Mouse (Mus musculus) lung, embryonic 16.5 days (tissue): Measurements from ENCODE around the gene Cldn18. TPM values are rescaled to one million over a fixed set of nuclear protein-coding genes. Genes with fewer than 3 reads are reported as not detected.

Source experiments
- ATAC-seq: fragments of 200-750 bp; cut with Nextera tagmentation; 2 replicates; pipeline ENCODE4 v1.8.0; 2017; ENCODE audit warnings: low read depth, mild to moderate bottlenecking, moderate library complexity
- H3K27ac ChIP-seq: fragments of 300-500 bp; sonication (generic); 2 replicates; pipeline ENCODE4 v1.5.1; 2014; ENCODE audit warnings: mild to moderate bottlenecking, control low read depth, low read length
- H3K27me3 ChIP-seq: fragments of 300-500 bp; sonication (generic); 2 replicates; pipeline ENCODE4 v1.6.1; 2014; ENCODE audit warnings: low read depth, low read length, mixed read lengths; ENCODE audit not compliant: control insufficient read depth, insufficient read depth
- H3K36me3 ChIP-seq: fragments of 300-500 bp; sonication (generic); 2 replicates; pipeline ENCODE4 v1.6.1; 2014; ENCODE audit warnings: low read length; ENCODE audit not compliant: control insufficient read depth, insufficient read depth
- H3K4me1 ChIP-seq: fragments of 300-500 bp; sonication (generic); replicated peaks from 2 replicates; pipeline ENCODE4 v1.6.1; 2014; ENCODE audit warnings: low read length, mixed read lengths; ENCODE audit not compliant: control insufficient read depth, insufficient read depth
- H3K4me2 ChIP-seq: fragments of 300-500 bp; sonication (generic); 2 replicates; pipeline ENCODE4 v1.6.1; 2014; ENCODE audit warnings: low read depth, low read length, control low read depth
- H3K4me3 ChIP-seq: fragments of 300-500 bp; sonication (generic); 2 replicates; pipeline ENCODE4 v1.5.1; 2014; ENCODE audit warnings: mild to moderate bottlenecking, low read length, control low read depth
- H3K9ac ChIP-seq: fragments of 300-500 bp; sonication (generic); 2 replicates; pipeline ENCODE4 v1.6.1; 2014; ENCODE audit warnings: low read length, control low read depth
- H3K9me3 ChIP-seq: fragments of 300-500 bp; sonication (generic); 2 replicates; pipeline ENCODE4 v1.6.1; 2016; ENCODE audit warnings: low read length; ENCODE audit not compliant: control insufficient read depth
- WGBS: fragments of 180-500 bp; shearing (Covaris S2); extraction: QIAGEN DNeasy Blood & Tissue Kit; methylation state at CpG from one replicate; pipeline ENCODE4 v1.1.7; 2014; 5-methylcytosine and 5-hydroxymethylcytosine counted together
- polyA plus RNA-seq: library from polyadenylated mRNA; unstranded; fragments of >200 nt; fragmentation: Nextera tagmentation; extraction: Ambion mirVana; gene quantifications from 2 replicates; pipeline ENCODE4 v1.2.1, GENCODE M21; 2015

The Cldn18 gene
- polyA plus RNA-seq, 1 experiment from 2014 or later: 431 TPM

DNA sequence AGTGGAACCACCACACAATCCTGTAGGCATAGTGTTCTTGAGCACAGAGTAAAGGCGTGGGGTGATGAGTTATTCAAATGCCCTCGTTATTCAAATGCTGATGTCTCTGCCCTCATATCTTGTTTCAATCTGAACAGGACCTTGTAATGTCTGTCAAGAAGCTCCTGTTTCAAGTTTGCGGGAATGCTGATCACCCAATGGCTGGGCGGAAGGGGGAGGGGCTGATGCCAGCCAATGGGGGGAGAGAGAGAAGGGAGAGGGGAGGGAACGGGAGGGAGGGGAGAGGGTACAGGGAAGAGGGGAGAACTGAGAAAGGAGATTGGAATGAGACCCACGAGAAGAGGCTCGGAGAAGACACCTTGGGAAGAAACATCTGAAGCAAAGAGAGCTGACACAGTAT, 22.1 kb downstream of the Cldn18 start:
- no peak overlapping the region for H3K9ac ChIP-seq
- H3K4me3 ChIP-seq: no peak overlapping the region
- no peaks in the 10 kb centered on the region for H3K9me3 ChIP-seq
- 57% methylated on average over 7 of the region's 7 CpGs for WGBS
- no peak overlapping the region for H3K4me2 ChIP-seq
- no peak for ATAC-seq
- H3K27ac ChIP-seq: no peak overlapping the region
- H3K27me3 ChIP-seq: no peaks in the 10 kb centered on the region
- H3K36me3 ChIP-seq: peaks cover 9% of the 10 kb centered on the region
- H3K4me1 ChIP-seq: no peaks in the 10 kb centered on the region

DNA sequence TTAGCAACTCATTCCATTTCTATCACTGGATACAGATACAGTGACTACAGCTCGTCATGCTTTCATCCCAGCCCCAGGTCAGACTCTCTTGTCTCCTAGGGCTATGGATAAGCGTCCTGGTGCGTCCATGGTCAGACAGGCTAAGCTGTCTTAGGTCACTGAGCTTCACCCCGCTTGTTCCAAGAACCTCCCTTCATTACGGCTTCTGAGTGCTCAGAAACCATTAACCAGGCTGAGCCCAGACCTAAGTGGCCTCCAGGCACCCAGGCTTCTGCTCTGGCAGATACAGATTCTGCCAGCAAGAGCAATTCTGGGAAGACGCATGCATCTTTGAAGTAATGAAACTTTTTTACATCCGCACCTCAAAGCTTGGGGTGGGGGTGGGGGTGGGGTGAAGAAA, 26.7 kb downstream of the Cldn18 start:
- Histone ChIP-seq H3K4me3 (no peak overlapping the region), H3K27me3 (no peaks in the 10 kb centered on the region), H3K36me3 (peaks cover 5% of the 10 kb centered on the region; the same call in 1 of the 2 replicates), H3K9me3 (no peaks in the 10 kb centered on the region), H3K4me1 (no peaks in the 10 kb centered on the region), H3K27ac (no peak overlapping the region), H3K4me2 (no peak overlapping the region), H3K9ac (no peak overlapping the region)
- 83% methylated on average over 7 of the region's 7 CpGs for WGBS
- no peak for ATAC-seq

DNA sequence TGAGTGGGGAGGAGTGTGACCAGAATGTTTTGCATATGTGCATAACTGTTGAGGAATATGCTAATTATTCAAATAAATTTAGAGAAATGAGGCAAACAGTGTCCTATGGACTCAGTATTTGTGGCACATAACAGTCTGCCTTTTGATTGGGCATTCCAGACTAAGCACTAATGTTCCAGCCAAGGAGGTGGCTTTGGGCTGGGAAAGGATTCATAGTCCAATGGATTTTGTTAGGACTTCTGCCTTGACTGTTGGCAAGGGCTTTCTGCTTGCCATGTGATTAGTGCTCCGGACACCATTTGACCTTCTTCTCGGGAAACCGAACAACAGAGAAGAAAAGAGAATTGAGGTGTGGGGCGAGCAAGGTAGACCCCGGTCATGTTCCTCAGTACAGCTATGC, 27.3 kb downstream of the Cldn18 start:
- Histone ChIP-seq H3K4me3 (no peak overlapping the region), H3K9me3 (no peaks in the 10 kb centered on the region), H3K27me3 (no peaks in the 10 kb centered on the region), H3K36me3 (peaks cover 5% of the 10 kb centered on the region; the same call in 1 of the 2 replicates), H3K4me2 (no peak overlapping the region), H3K4me1 (no peaks in the 10 kb centered on the region), H3K9ac (no peak overlapping the region), H3K27ac (no peak overlapping the region)
- WGBS: 92% methylated on average over 5 of the region's 5 CpGs
- no peak for ATAC-seq

DNA sequence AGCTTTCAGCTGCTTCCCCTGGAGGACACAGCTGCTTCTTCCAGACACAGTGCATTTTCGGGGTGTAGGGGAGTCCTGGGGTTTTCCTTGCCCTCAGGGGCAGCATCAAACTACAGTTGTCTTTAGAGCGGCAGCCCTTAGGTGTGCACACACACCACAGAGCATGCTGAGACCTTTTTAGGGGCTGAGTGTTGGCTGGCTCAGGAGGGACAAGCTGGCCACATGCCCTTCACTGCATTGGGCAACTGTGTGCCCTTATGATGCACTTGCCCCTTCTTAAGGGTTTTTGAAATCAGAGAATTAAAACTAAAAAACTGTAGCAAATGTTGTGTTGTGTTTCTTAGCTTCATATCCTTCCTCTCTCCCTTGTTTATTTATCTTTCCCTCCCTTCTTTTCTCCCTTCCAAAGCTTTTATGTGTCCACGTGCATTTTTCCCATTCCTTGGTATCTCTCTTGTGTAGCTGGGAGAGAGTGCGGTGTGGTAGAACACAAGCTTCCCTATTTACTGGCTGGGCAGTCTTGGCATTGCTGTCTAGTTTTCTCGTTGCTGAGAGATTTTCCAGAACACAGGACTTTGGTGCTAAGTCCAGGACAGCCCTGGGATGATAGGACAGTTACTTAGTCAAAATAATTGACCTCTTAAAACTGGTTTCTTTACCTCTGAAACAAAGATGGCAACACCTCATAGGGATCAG, 31.4 kb downstream of the Cldn18 start:
- H3K4me2 ChIP-seq: no peak overlapping the region
- 0 out of 2 replicates have a peak, but pooled peaks cover under 1% of the 10 kb centered on the region for H3K36me3 ChIP-seq
- 0 out of 2 replicates have a peak, but pooled peaks cover 8% of the 10 kb centered on the region for H3K4me1 ChIP-seq
- H3K9me3 ChIP-seq: no peaks in the 10 kb centered on the region
- no peak overlapping the region for H3K9ac ChIP-seq
- no peak overlapping the region for H3K4me3 ChIP-seq
- ATAC-seq: peak; percentile 76
- H3K27me3 ChIP-seq: no peaks in the 10 kb centered on the region
- WGBS: 45% methylated on average over 5 of the region's 5 CpGs
- H3K27ac ChIP-seq: peak overlapping the region; percentile 83

DNA sequence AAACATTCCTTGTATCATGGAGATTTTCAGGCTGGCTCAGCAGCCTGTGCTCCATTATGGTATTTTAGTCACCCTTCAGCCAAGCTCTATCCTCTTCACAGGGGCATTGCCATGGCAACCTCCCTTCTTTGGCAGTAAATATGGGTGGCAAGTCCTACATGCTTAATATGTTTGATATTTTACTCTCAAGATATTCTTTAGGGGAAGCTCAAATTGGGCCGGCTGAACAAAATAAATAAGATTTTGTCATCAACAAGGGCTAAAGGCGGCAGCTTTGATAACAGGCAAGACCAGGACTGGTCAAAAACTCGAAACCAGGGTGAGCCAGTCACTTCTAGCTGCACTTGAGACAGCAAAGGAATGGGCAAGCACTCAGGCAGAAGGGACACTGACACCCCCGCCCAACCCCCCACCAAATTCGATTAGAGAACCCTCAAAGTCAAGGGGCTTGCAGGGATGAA, 32.0 kb downstream of the Cldn18 start:
- peak; percentile 94 for ATAC-seq
- Histone ChIP-seq H3K27ac (peak overlapping the region; percentile 92), H3K4me2 (no peak overlapping the region), H3K4me3 (no peak overlapping the region), H3K4me1 (0 out of 2 replicates have a peak, but pooled peaks cover 8% of the 10 kb centered on the region), H3K27me3 (no peaks in the 10 kb centered on the region), H3K9ac (no peak overlapping the region), H3K36me3 (no peaks in the 10 kb centered on the region), H3K9me3 (no peaks in the 10 kb centered on the region)
- 27% methylated on average over 5 of the region's 5 CpGs for WGBS

DNA sequence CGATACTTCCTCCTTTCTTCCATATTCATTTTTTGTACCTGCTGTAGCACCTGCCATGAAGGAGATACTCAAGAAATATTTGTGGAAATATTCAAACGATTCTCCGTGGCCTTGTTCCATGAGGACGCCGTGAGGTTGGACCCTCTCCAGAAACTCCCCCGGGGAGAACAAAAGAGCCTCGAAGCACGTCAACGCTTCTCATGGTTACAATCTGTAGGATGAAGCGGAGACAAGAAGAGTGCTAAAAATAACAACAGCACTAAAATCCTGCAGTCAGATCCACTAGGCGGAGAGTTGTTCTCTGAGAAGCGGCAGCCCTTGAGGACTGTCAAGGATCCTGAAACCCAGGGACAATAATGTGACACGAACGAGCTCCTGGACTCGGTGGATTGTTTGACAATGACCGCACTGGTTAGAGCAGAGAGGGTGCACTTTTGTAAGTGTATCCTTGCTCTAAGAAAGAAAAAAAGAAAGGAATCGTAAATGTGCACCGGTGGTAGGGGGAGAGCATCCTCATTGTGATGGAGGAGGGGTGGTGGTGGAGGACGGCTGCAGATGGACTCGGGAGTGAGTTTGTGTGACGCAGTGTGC, 35.0 kb downstream of the Cldn18 start:
- Histone ChIP-seq H3K9ac (no peak overlapping the region), H3K4me2 (no peak overlapping the region), H3K27ac (no peak overlapping the region), H3K9me3 (no peaks in the 10 kb centered on the region), H3K27me3 (no peaks in the 10 kb centered on the region), H3K4me3 (no peak overlapping the region), H3K36me3 (no peaks in the 10 kb centered on the region), H3K4me1 (0 out of 2 replicates have a peak, but pooled peaks cover 8% of the 10 kb centered on the region)
- ATAC-seq: no peak
- WGBS: 54% methylated on average over 21 of the region's 21 CpGs

DNA sequence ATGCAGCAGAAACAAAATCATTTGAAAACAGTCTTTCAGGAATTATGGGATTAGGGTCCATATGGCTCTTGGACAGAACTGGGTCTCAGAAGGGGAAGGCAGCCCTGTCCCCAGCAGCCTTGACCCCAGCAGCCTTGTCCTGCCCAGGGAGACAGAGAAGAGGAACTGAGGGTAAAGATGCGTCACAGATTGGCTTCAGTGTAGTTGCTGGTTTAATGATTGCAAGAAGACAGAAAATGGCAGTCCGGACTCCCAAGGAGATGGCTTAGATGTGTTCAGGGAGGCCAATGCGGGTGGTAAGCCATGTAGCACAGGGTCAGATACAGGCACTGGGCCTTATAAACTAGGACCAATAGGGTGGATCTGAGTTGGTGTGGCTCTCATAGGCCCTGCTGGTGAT, 41.4 kb downstream of the Cldn18 start:
- Histone ChIP-seq H3K4me2 (no peak overlapping the region), H3K4me1 (no peaks in the 10 kb centered on the region), H3K9me3 (no peaks in the 10 kb centered on the region), H3K36me3 (0 out of 2 replicates have a peak, but pooled peaks cover 3% of the 10 kb centered on the region), H3K27me3 (no peaks in the 10 kb centered on the region), H3K9ac (no peak overlapping the region), H3K27ac (no peak overlapping the region), H3K4me3 (no peak overlapping the region)
- no peak for ATAC-seq
- 92% methylated on average over 3 of the region's 3 CpGs for WGBS

DNA sequence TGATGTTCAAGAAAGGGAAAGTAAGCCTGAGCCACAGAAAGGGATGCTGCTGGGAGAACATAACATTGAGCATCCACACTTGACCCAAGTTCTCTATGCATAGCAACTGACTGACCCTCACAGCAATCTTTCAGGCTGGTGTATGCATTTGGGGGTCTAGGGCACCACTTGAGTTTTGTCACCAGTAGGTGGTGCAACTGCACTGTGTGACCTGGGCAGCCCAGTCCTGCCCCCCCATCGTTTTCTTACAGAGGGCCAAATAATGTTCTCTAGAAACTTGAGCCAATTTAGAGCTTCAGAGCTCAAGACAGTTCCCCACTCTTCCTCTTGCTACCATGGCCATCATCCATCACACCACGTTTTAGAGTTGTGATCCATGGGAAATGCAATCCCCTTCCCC, 45.5 kb downstream of the Cldn18 start:
- H3K4me1 ChIP-seq: no peaks in the 10 kb centered on the region
- ATAC-seq: peak; percentile 21; the same call in 1 of the 2 replicates
- peaks cover 26% of the 10 kb centered on the region for H3K36me3 ChIP-seq
- no peak overlapping the region for H3K4me2 ChIP-seq
- H3K27me3 ChIP-seq: no peaks in the 10 kb centered on the region
- H3K4me3 ChIP-seq: no peak overlapping the region
- H3K9ac ChIP-seq: no peak overlapping the region
- H3K9me3 ChIP-seq: no peaks in the 10 kb centered on the region
- WGBS: 25% methylated on average over 2 of the region's 2 CpGs
- H3K27ac ChIP-seq: no peak overlapping the region

DNA sequence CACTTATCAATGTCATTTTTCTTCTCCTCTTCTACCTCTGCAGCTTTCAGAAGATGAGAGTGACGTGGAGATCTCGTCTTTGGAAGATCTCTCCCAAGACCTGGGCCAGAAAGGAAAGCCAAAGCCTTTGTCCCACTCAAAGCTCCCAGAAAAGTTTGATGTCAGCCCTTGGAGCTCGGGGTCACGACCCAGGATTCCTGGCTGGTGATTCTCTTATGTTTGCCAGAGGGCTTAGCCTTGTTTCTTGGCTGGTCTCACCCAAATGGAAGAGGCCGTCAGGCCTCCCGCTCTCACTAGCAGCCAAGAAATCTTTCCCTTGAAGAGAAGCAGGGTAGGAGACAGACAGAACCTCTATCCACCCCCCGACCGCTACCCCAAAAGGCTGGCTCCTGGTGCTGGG, 49.5 kb downstream of the Cldn18 start:
- H3K4me1 ChIP-seq: no peaks in the 10 kb centered on the region
- no peak overlapping the region for H3K4me2 ChIP-seq
- peaks cover 44% of the 10 kb centered on the region for H3K36me3 ChIP-seq
- WGBS: 58% methylated on average over 8 of the region's 8 CpGs
- no peak overlapping the region for H3K9ac ChIP-seq
- H3K27me3 ChIP-seq: no peaks in the 10 kb centered on the region
- no peaks in the 10 kb centered on the region for H3K9me3 ChIP-seq
- H3K4me3 ChIP-seq: no peak overlapping the region
- H3K27ac ChIP-seq: no peak overlapping the region
- ATAC-seq: no peak
